Mouse (Mus musculus) adrenal gland, postnatal 36 days (tissue): ENCODE data around the gene Serinc5. TPM values are rescaled to one million over a fixed set of nuclear protein-coding genes. Genes with fewer than 3 reads are reported as not detected.
A peak's percentile ranks its signal among the peaks of the same experiment; 100 is the strongest.
"Not testable (repeated sequence)": the region's sequence is repeated elsewhere in the genome, so short reads cannot be mapped to it uniquely, and the experiment has no call there.

Experiments
- DNase-seq, 2 experiments: peaks; one replicate each; pipeline ENCODE4 v3.0.0; 2021; ENCODE audit warnings: mixed read lengths in 1 of 2
- long read RNA-seq, 2 experiments: library from polyadenylated mRNA; stranded (forward); transcript quantifications; one replicate each; pipeline ENCODE4 v2.0.0; 2021; ENCODE audit warnings: borderline sequencing depth in 2 of 2
- total RNA-seq, 2 experiments: library from RNA; stranded (reverse); gene quantifications; 2 replicates each; pipeline ENCODE4 v1.2.3; 2021

Serinc5 gene
- total RNA-seq, result 10 to 100 TPM; 63.7 to 92.3 TPM
- long read RNA-seq, experiment 1, full-length matches to known transcripts, result 9 of 27 reads
- long read RNA-seq, experiment 1, partial matches to known transcripts, result 17 of 27 reads
- long read RNA-seq, experiment 1, other reads (novel, unspliced or antisense), result 1 of 27 reads
- long read RNA-seq, experiment 2, full-length matches to known transcripts, result 7 of 13 reads
- long read RNA-seq, experiment 2, partial matches to known transcripts, result 0 of 13 reads
- long read RNA-seq, experiment 2, other reads (novel, unspliced or antisense), result 6 of 13 reads

- peak; percentile 99 for DNase-seq
Observed at GRCm38 (mm10) chr13:92610311-92611221, at the start of gene Serinc5. TSS of gene Serinc5 (plus strand) at chr13:92611091.

GRCm38 (mm10) chr13:92576072-92576471 lies 34.8 kb upstream of the Serinc5 start, which contains the start of gene Spz1:
TSS of gene Spz1 (minus strand) at chr13:92576172.
- no peak for DNase-seq

- no peak for DNase-seq
Observed at GRCm38 (mm10) chr13:92576688-92577087, 34.2 kb upstream of the Serinc5 start.

- no peak for DNase-seq
Observed at GRCm38 (mm10) chr13:92578210-92578609, 32.7 kb upstream of the Serinc5 start.

GRCm38 (mm10) chr13:92580220-92581043 lies 30.5 kb upstream of the Serinc5 start:
- DNase-seq, result peak; percentile 72 to 85

GRCm38 (mm10) chr13:92584094-92584717 lies 26.7 kb upstream of the Serinc5 start:
- peak; percentile 15 to 48 for DNase-seq

- no peak for DNase-seq
Observed at GRCm38 (mm10) chr13:92588704-92589103, 22.2 kb upstream of the Serinc5 start.

- peak; percentile 26 to 48 for DNase-seq
Observed at GRCm38 (mm10) chr13:92589255-92589654, 21.6 kb upstream of the Serinc5 start.

- DNase-seq, result no peak
Observed at GRCm38 (mm10) chr13:92591225-92591624, 19.7 kb upstream of the Serinc5 start.

GRCm38 (mm10) chr13:92592268-92592785 lies 18.6 kb upstream of the Serinc5 start:
- no peak for DNase-seq

GRCm38 (mm10) chr13:92592786-92593635 lies 17.9 kb upstream of the Serinc5 start:
- peak in 1 of 2 experiments; percentile 28 for DNase-seq

GRCm38 (mm10) chr13:92593731-92594396 lies 17.0 kb upstream of the Serinc5 start:
- peak; percentile 55 to 57 for DNase-seq

GRCm38 (mm10) chr13:92594481-92594880 lies 16.4 kb upstream of the Serinc5 start:
- DNase-seq, result no peak

GRCm38 (mm10) chr13:92594907-92595306 lies 16.0 kb upstream of the Serinc5 start:
- DNase-seq, result no peak

GRCm38 (mm10) chr13:92595424-92595823 lies 15.5 kb upstream of the Serinc5 start:
- DNase-seq, result peak; percentile 40 to 43

GRCm38 (mm10) chr13:92605306-92605705 lies 5.6 kb upstream of the Serinc5 start:
- DNase-seq, result not testable (repeated sequence)

GRCm38 (mm10) chr13:92609486-92610310 lies 1.2 kb upstream of the Serinc5 start:
- peak; percentile 41 to 60 for DNase-seq

GRCm38 (mm10) chr13:92611254-92611784 lies 428 bp downstream of the Serinc5 start:
- DNase-seq, result no peak

- no peak for DNase-seq
Observed at GRCm38 (mm10) chr13:92611917-92612316, 1.0 kb downstream of the Serinc5 start.
